Mouse (Mus musculus) intestine, postnatal 0 days (tissue): ENCODE results near the gene Tec. TPM values are rescaled to one million over a fixed set of nuclear protein-coding genes. Genes with fewer than 3 reads are reported as not detected.

Source experiments
- ATAC-seq: fragments of 200-750 bp; cut with Nextera tagmentation; 2 replicates; pipeline ENCODE4 v1.8.0; 2017; ENCODE audit warnings: mild to moderate bottlenecking, moderate TSS enrichment, moderate library complexity
- H3K27ac ChIP-seq: fragments of 300-500 bp; sonication (generic); 2 replicates; pipeline ENCODE4 v1.5.1; 2014; ENCODE audit warnings: mild to moderate bottlenecking, low read depth, low read length, moderate library complexity
- H3K27me3 ChIP-seq: fragments of 300-500 bp; sonication (generic); replicated peaks from 2 replicates; pipeline ENCODE4 v1.6.1; 2014; ENCODE audit warnings: low read length, mixed read lengths; ENCODE audit not compliant: control insufficient read depth, insufficient read depth
- H3K36me3 ChIP-seq: fragments of 300-500 bp; sonication (generic); 2 replicates; pipeline ENCODE4 v1.6.1; 2014; ENCODE audit warnings: mild to moderate bottlenecking, moderate library complexity; ENCODE audit not compliant: control insufficient read depth, insufficient read depth
- H3K4me1 ChIP-seq: fragments of 300-500 bp; sonication (generic); replicated peaks from 2 replicates; pipeline ENCODE4 v1.6.1; 2014; ENCODE audit warnings: antibody characterized with exemption, low read length, mixed read lengths; ENCODE audit not compliant: control insufficient read depth, insufficient read depth
- H3K4me2 ChIP-seq: fragments of 300-500 bp; sonication (generic); replicated peaks from 2 replicates; pipeline ENCODE4 v1.6.1; 2014; ENCODE audit warnings: low read depth, mild to moderate bottlenecking, moderate library complexity
- H3K4me3 ChIP-seq: fragments of 300-500 bp; sonication (generic); 2 replicates; pipeline ENCODE4 v1.5.1; 2014; ENCODE audit warnings: low read depth, low read length
- H3K9ac ChIP-seq: fragments of 300-500 bp; sonication (generic); 2 replicates; pipeline ENCODE4 v1.6.1; 2014; ENCODE audit warnings: mild to moderate bottlenecking, low read depth, low read length
- H3K9me3 ChIP-seq: fragments of 300-500 bp; sonication (generic); 2 replicates; pipeline ENCODE4 v1.6.1; 2016; ENCODE audit warnings: mixed run types; ENCODE audit not compliant: control insufficient read depth
- CTCF ChIP-seq: sonication (generic); IDR thresholded peaks from 2 replicates; pipeline ENCODE4 v1.5.1; 2016; ENCODE audit warnings: low read depth, mild to moderate bottlenecking, control low read depth, antibody characterized with exemption, moderate library complexity
- WGBS: fragments of 180-500 bp; shearing (Covaris S2); extraction: QIAGEN DNeasy Blood & Tissue Kit; methylation state at CpG from one replicate; pipeline ENCODE4 v1.1.7; 2014; 5-methylcytosine and 5-hydroxymethylcytosine counted together
- polyA plus RNA-seq: library from polyadenylated mRNA; unstranded; fragments of >200 nt; fragmentation: Nextera tagmentation; extraction: Ambion mirVana; gene quantifications from 2 replicates; pipeline ENCODE4 v1.2.1, GENCODE M21; 2015

The Tec gene
- polyA plus RNA-seq, 1 experiment from 2014 or later, result 12.4 TPM

- H3K27me3 ChIP-seq, result no peaks in the 10 kb centered on the region
- no peak for TF ChIP-seq CTCF
- no peak overlapping the region for H3K27ac ChIP-seq
- no peaks in the 10 kb centered on the region for H3K36me3 ChIP-seq
- no peak overlapping the region for H3K9ac ChIP-seq
- peaks cover 7% of the 10 kb centered on the region; the same call in 1 of the 2 replicates for H3K4me1 ChIP-seq
- no peaks in the 10 kb centered on the region for H3K9me3 ChIP-seq
- peak; percentile 72 for ATAC-seq
- 36% methylated on average over 4 of the region's 4 CpGs for WGBS
- H3K4me2 ChIP-seq, result peak overlapping the region; percentile 24; the same call in 1 of the 2 replicates
- H3K4me3 ChIP-seq, result no peak overlapping the region
Observed at GRCm38 (mm10) chr5:72851674-72852098, 16.6 kb downstream of the Tec start.

- H3K4me3 ChIP-seq, result no peak overlapping the region
- 79% methylated on average over 12 of the region's 12 CpGs for WGBS
- H3K9ac ChIP-seq, result no peak overlapping the region
- no peaks in the 10 kb centered on the region for H3K27me3 ChIP-seq
- no peaks in the 10 kb centered on the region for H3K9me3 ChIP-seq
- H3K4me2 ChIP-seq, result peak overlapping the region; percentile 24; the same call in 1 of the 2 replicates
- H3K27ac ChIP-seq, result no peak overlapping the region
- H3K4me1 ChIP-seq, result peaks cover 7% of the 10 kb centered on the region; the same call in 1 of the 2 replicates
- TF ChIP-seq CTCF, result no peak
- H3K36me3 ChIP-seq, result no peaks in the 10 kb centered on the region
- no peak for ATAC-seq
Observed at GRCm38 (mm10) chr5:72850926-72851673, 17.2 kb downstream of the Tec start.

- Histone ChIP-seq H3K27me3 (no peaks in the 10 kb centered on the region), H3K9me3 (no peaks in the 10 kb centered on the region), H3K4me1 (peaks cover 15% of the 10 kb centered on the region; the same call in 1 of the 2 replicates), H3K9ac (no peak overlapping the region), H3K4me3 (no peak overlapping the region), H3K4me2 (no peak overlapping the region), H3K27ac (no peak overlapping the region), H3K36me3 (no peaks in the 10 kb centered on the region)
- 77% methylated on average over 6 of the region's 6 CpGs for WGBS
- no peak for ATAC-seq
- TF ChIP-seq CTCF, result no peak
Observed at GRCm38 (mm10) chr5:72848889-72849435, 19.3 kb downstream of the Tec start.

GRCm38 (mm10) chr5:72846712-72847111 lies 21.6 kb downstream of the Tec start:
- WGBS, result 23% methylated on average over 2 of the region's 4 CpGs
- ATAC-seq, result no peak
- Histone ChIP-seq H3K4me2 (no peak overlapping the region), H3K27ac (no peak overlapping the region), H3K9me3 (no peaks in the 10 kb centered on the region), H3K4me3 (no peak overlapping the region), H3K4me1 (peaks cover 15% of the 10 kb centered on the region; the same call in 1 of the 2 replicates), H3K9ac (no peak overlapping the region), H3K36me3 (no peaks in the 10 kb centered on the region), H3K27me3 (no peaks in the 10 kb centered on the region)
- no peak for TF ChIP-seq CTCF

- 83% methylated on average over 9 of the region's 9 CpGs for WGBS
- Histone ChIP-seq H3K27ac (no peak overlapping the region), H3K9me3 (no peaks in the 10 kb centered on the region), H3K9ac (no peak overlapping the region), H3K4me3 (no peak overlapping the region), H3K27me3 (no peaks in the 10 kb centered on the region), H3K4me1 (0 out of 2 replicates have a peak, but pooled peaks cover 15% of the 10 kb centered on the region), H3K36me3 (no peaks in the 10 kb centered on the region), H3K4me2 (no peak overlapping the region)
- no peak for TF ChIP-seq CTCF
- no peak for ATAC-seq
Observed at GRCm38 (mm10) chr5:72845928-72846630, 22.2 kb downstream of the Tec start.
